Mouse (Mus musculus) stomach, embryonic 15.5 days (tissue): ENCODE measurements around the gene Gabrr1. TPM values are rescaled to one million over a fixed set of nuclear protein-coding genes. Genes with fewer than 3 reads are reported as not detected.

Experiments used
- ATAC-seq: fragments of 200-750 bp; cut with Nextera tagmentation; 2 replicates; pipeline ENCODE4 v1.8.0; 2017; ENCODE audit warnings: low read depth, moderate number of reproducible peaks, moderate TSS enrichment; ENCODE audit not compliant: insufficient read depth, low FRiP score
- H3K27ac ChIP-seq: fragments of 300-500 bp; sonication (generic); 2 replicates; pipeline ENCODE4 v1.5.1; 2015; ENCODE audit warnings: mild to moderate bottlenecking, inconsistent platforms
- H3K27me3 ChIP-seq: fragments of 300-500 bp; sonication (generic); replicated peaks from 2 replicates; pipeline ENCODE4 v1.6.1; 2015; ENCODE audit warnings: inconsistent platforms
- H3K36me3 ChIP-seq: fragments of 300-500 bp; sonication (generic); 2 replicates; pipeline ENCODE4 v1.6.1; 2015; ENCODE audit warnings: inconsistent platforms
- H3K4me1 ChIP-seq: fragments of 300-500 bp; sonication (generic); 2 replicates; pipeline ENCODE4 v1.6.1; 2015; ENCODE audit warnings: inconsistent platforms
- H3K4me2 ChIP-seq: fragments of 300-500 bp; sonication (generic); 2 replicates; pipeline ENCODE4 v1.6.1; 2015; ENCODE audit warnings: mild to moderate bottlenecking, inconsistent platforms
- H3K4me3 ChIP-seq: fragments of 300-500 bp; sonication (generic); replicated peaks from 2 replicates; pipeline ENCODE4 v1.5.1; 2015; ENCODE audit warnings: inconsistent platforms
- H3K9ac ChIP-seq: fragments of 300-500 bp; sonication (generic); 2 replicates; pipeline ENCODE4 v1.6.1; 2015; ENCODE audit warnings: inconsistent platforms
- H3K9me3 ChIP-seq: fragments of 300-500 bp; sonication (generic); 2 replicates; pipeline ENCODE4 v1.6.1; 2016; ENCODE audit warnings: inconsistent platforms
- WGBS: fragments of 180-500 bp; shearing (Covaris S2); methylation state at CpG from one replicate; pipeline ENCODE4 v1.1.7; 2015; 5-methylcytosine and 5-hydroxymethylcytosine counted together
- polyA plus RNA-seq: library from polyadenylated mRNA; unstranded; fragments of >200 nt; fragmentation: Nextera tagmentation; extraction: Ambion mirVana; gene quantifications from 2 replicates; pipeline ENCODE4 v1.2.1, GENCODE M21; 2015

Gabrr1 gene
- polyA plus RNA-seq, 1 experiment from 2014 or later = not detected

GRCm38 (mm10) chr4:33152087-33153038 lies 20.0 kb downstream of the Gabrr1 start:
- no peak overlapping the region for H3K27ac ChIP-seq
- 85% methylated on average over 26 of the region's 26 CpGs for WGBS
- ATAC-seq = no peak

GRCm38 (mm10) chr4:33183477-33183876 lies 51.2 kb downstream of the Gabrr1 start:
- Histone ChIP-seq H3K9ac (no peak overlapping the region), H3K27ac (no peak overlapping the region), H3K27me3 (no peaks in the 10 kb centered on the region), H3K4me2 (no peak overlapping the region), H3K36me3 (no peaks in the 10 kb centered on the region), H3K9me3 (no peaks in the 10 kb centered on the region), H3K4me1 (no peaks in the 10 kb centered on the region), H3K4me3 (no peak overlapping the region)
- WGBS = 77% methylated on average over 5 of the region's 5 CpGs
- ATAC-seq = no peak

More at GRCm38 (mm10) chr4:33152087-33153038, 20.0 kb downstream of the Gabrr1 start:
- Histone ChIP-seq H3K9me3 (no peaks in the 10 kb centered on the region), H3K4me1 (no peaks in the 10 kb centered on the region; the same call in 1 of the 2 replicates), H3K4me2 (no peak overlapping the region), H3K9ac (no peak overlapping the region), H3K36me3 (no peaks in the 10 kb centered on the region), H3K27me3 (0 out of 2 replicates have a peak, but pooled peaks cover 2% of the 10 kb centered on the region), H3K4me3 (no peak overlapping the region)

- Histone ChIP-seq H3K36me3 (no peaks in the 10 kb centered on the region), H3K9me3 (no peaks in the 10 kb centered on the region), H3K9ac (no peak overlapping the region), H3K4me3 (peak overlapping the region; percentile 70; the same call in 1 of the 2 replicates), H3K4me1 (0 out of 2 replicates have a peak, but pooled peaks cover 4% of the 10 kb centered on the region), H3K27me3 (no peaks in the 10 kb centered on the region), H3K27ac (0 out of 2 replicates have a peak overlapping the region, but pooled peaks have one; percentile 91), H3K4me2 (peak overlapping the region; percentile 93)
- no peak for ATAC-seq
- WGBS = 10% methylated on average over 9 of the region's 9 CpGs
Measured at GRCm38 (mm10) chr4:33188164-33188563, 55.8 kb downstream of the Gabrr1 start.

- Histone ChIP-seq H3K4me2 (peak overlapping the region; percentile 93), H3K27me3 (no peaks in the 10 kb centered on the region), H3K9me3 (no peaks in the 10 kb centered on the region), H3K4me1 (0 out of 2 replicates have a peak, but pooled peaks cover 4% of the 10 kb centered on the region), H3K4me3 (peak overlapping the region; percentile 70), H3K36me3 (no peaks in the 10 kb centered on the region), H3K27ac (peak overlapping the region; percentile 91), H3K9ac (peak overlapping the region; percentile 43; the same call in 1 of the 2 replicates)
- peak; percentile 88 for ATAC-seq
- WGBS = under 1% methylated on average over 119 of the region's 123 CpGs
Measured at GRCm38 (mm10) chr4:33188781-33189734, 56.7 kb downstream of the Gabrr1 start.

- ATAC-seq = no peak
- Histone ChIP-seq H3K27ac (peak within 1 kb of the TSS; percentile 91), H3K36me3 (no peaks in the 10 kb centered on the region), H3K4me1 (0 out of 2 replicates have a peak, but pooled peaks cover 4% of the 10 kb centered on the region), H3K9ac (peak within 1 kb of the TSS; percentile 43; the same call in 1 of the 2 replicates), H3K4me2 (peak within 1 kb of the TSS; percentile 93), H3K9me3 (no peaks in the 10 kb centered on the region), H3K27me3 (no peaks in the 10 kb centered on the region), H3K4me3 (peak within 1 kb of the TSS; percentile 70)
- WGBS = 17% methylated on average over 6 of the region's 6 CpGs
Measured at GRCm38 (mm10) chr4:33189735-33190036, 57.4 kb downstream of the Gabrr1 start, which contains the start of gene Pm20d2. Gene Pm20d2, minus strand, starts transcription at chr4:33189737.

- no peaks in the 10 kb centered on the region for H3K9me3 ChIP-seq
- no peaks in the 10 kb centered on the region for H3K36me3 ChIP-seq
- H3K4me2 ChIP-seq = no peak overlapping the region
- H3K9ac ChIP-seq = no peak overlapping the region
- H3K4me3 ChIP-seq = no peak overlapping the region
- 18% methylated on average over 2 of the region's 2 CpGs for WGBS
- no peaks in the 10 kb centered on the region for H3K4me1 ChIP-seq
- H3K27me3 ChIP-seq = no peaks in the 10 kb centered on the region
- no peak overlapping the region for H3K27ac ChIP-seq
- no peak for ATAC-seq
Measured at GRCm38 (mm10) chr4:33198117-33198516, 65.8 kb downstream of the Gabrr1 start.

GRCm38 (mm10) chr4:33204682-33205081 lies 72.4 kb downstream of the Gabrr1 start:
- no peaks in the 10 kb centered on the region for H3K36me3 ChIP-seq
- H3K27ac ChIP-seq = no peak overlapping the region
- WGBS = 5% methylated on average over 4 of the region's 4 CpGs
- no peak for ATAC-seq
- peaks cover 9% of the 10 kb centered on the region for H3K4me1 ChIP-seq
- H3K9me3 ChIP-seq = no peaks in the 10 kb centered on the region
- no peak overlapping the region for H3K4me2 ChIP-seq
- no peak overlapping the region for H3K9ac ChIP-seq
- no peaks in the 10 kb centered on the region for H3K27me3 ChIP-seq
- H3K4me3 ChIP-seq = no peak overlapping the region

- H3K4me2 ChIP-seq = no peak overlapping the region
- H3K4me1 ChIP-seq = peaks cover 9% of the 10 kb centered on the region
- no peaks in the 10 kb centered on the region for H3K36me3 ChIP-seq
- WGBS = 50% methylated on average over 2 of the region's 2 CpGs
- H3K9me3 ChIP-seq = no peaks in the 10 kb centered on the region
- no peak overlapping the region for H3K27ac ChIP-seq
- no peaks in the 10 kb centered on the region for H3K27me3 ChIP-seq
- H3K4me3 ChIP-seq = no peak overlapping the region
- H3K9ac ChIP-seq = no peak overlapping the region
- ATAC-seq = no peak
Measured at GRCm38 (mm10) chr4:33207551-33207950, 75.2 kb downstream of the Gabrr1 start.

- Histone ChIP-seq H3K9me3 (no peaks in the 10 kb centered on the region), H3K36me3 (no peaks in the 10 kb centered on the region), H3K4me3 (peak within 1 kb of the TSS; percentile 55), H3K27me3 (no peaks in the 10 kb centered on the region), H3K4me1 (peaks cover 9% of the 10 kb centered on the region), H3K9ac (peak within 1 kb of the TSS; percentile 43; the same call in 1 of the 2 replicates), H3K27ac (no peak within 1 kb of the TSS), H3K4me2 (peak within 1 kb of the TSS; percentile 99)
- WGBS = 2% methylated on average over 65 of the region's 65 CpGs
- peak; percentile 70 for ATAC-seq
Measured at GRCm38 (mm10) chr4:33208881-33209841, 76.8 kb downstream of the Gabrr1 start, which contains the start of gene Srsf12. Gene Srsf12, plus strand, starts transcription at chr4:33208991.
